Mouse (Mus musculus): ENCODE results near the gene Pramel3. TPM values are rescaled to one million over a fixed set of nuclear protein-coding genes. Genes with fewer than 3 reads are reported as not detected.
"Not testable (repeated sequence)": the region's sequence is repeated elsewhere in the genome, so short reads cannot be mapped to it uniquely, and the experiment has no call there.

Gene Pramel3
- 0.01 TPM for polyA plus RNA-seq (2012; fragmentation: generic; extraction: Trizol)

- H3K27me3 ChIP-seq (ENCODE audit: control insufficient read depth, insufficient read depth, insufficient read length); H3K36me3 ChIP-seq (ENCODE audit: control insufficient read depth, insufficient read depth); H3K4me2 ChIP-seq (ENCODE audit: low read depth); H3ac ChIP-seq (ENCODE audit: control insufficient read depth, insufficient read length); H3K79me2 ChIP-seq (ENCODE audit: control insufficient read depth, insufficient read depth); H3K4me3 ChIP-seq: not testable (repeated sequence)
These were observed at the start of gene Pramel3 for GRCm38 (mm10) chrX:135302007-135302406. TSS of gene Pramel3 (plus strand) at chrX:135302307.

DNA sequence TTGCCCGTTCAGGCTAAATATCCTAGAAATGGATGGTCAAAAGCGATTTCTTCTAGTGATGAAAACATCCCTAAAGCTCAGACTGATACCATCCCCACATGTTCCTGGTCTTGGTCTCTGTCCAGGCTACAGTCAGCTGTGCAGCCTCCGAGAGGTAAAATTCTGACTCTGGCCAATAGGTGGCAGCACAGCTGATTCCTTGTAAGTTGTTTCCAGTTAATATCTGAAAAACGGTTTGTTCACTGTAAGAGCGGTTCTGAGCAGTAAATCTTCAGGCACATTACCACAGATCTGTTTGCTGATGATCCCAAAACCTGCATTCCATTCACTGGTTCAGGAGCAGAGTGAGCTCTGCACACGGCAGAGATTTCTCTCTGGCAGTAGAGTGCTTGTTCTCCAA lies 58.6 kb downstream of the Pramel3 start:
- H3K79me2 ChIP-seq (ENCODE audit: control insufficient read depth, insufficient read depth); H3K27me3 ChIP-seq (ENCODE audit: control insufficient read depth, insufficient read depth, insufficient read length); H3K4me3 ChIP-seq; H3ac ChIP-seq (ENCODE audit: control insufficient read depth, insufficient read length); H3K4me2 ChIP-seq (ENCODE audit: low read depth); H3K36me3 ChIP-seq (ENCODE audit: control insufficient read depth, insufficient read depth): not testable (repeated sequence)

DNA sequence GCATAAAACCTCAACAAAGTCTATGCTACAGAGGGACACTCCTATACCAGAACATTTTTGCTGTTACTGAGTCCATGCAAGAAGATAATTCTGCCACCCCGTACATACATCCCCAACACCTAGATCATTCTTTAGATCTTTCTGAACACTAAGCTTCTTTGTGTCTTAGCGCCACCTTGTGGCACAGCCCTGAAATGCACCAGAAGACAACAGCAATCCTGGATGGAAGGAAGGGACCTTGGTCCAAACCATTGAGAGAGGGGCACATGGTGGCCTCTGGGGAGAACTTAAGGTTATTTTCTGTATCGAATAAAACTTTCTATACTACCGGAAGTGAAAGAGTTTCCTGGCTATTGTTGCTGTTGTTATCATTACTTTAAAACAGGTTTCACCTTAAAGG lies 59.8 kb downstream of the Pramel3 start:
- not testable (repeated sequence) for H3ac ChIP-seq (ENCODE audit: control insufficient read depth, insufficient read length); H3K4me3 ChIP-seq; H3K27me3 ChIP-seq (ENCODE audit: control insufficient read depth, insufficient read depth, insufficient read length); H3K4me2 ChIP-seq (ENCODE audit: low read depth); H3K36me3 ChIP-seq (ENCODE audit: control insufficient read depth, insufficient read depth); H3K79me2 ChIP-seq (ENCODE audit: control insufficient read depth, insufficient read depth)

Other genes with a start within 250 kb of the Pramel3 start
- gene Gm15023, start 124.7 kb upstream of the Pramel3 start, polyA plus RNA-seq (2012; fragmentation: generic; extraction: Trizol): not detected
- 0.85 TPM for gene Tceal6, start 91.6 kb upstream of the Pramel3 start, polyA plus RNA-seq (2012; fragmentation: generic; extraction: Trizol)
- not detected for gene Gm5128, start 71.0 kb downstream of the Pramel3 start, polyA plus RNA-seq (2012; fragmentation: generic; extraction: Trizol)
- not detected for gene Gm7903, start 131.5 kb downstream of the Pramel3 start, polyA plus RNA-seq (2012; fragmentation: generic; extraction: Trizol)
- gene AV320801, start 192.3 kb downstream of the Pramel3 start, polyA plus RNA-seq (2012; fragmentation: generic; extraction: Trizol): not detected